Mouse (Mus musculus) embryo, embryonic 11.5 days (tissue): ENCODE measurements around the gene Rangap1.
A peak's percentile ranks its signal among the peaks of the same experiment; 100 is the strongest.
"Not testable (repeated sequence)": the region's sequence is repeated elsewhere in the genome, so short reads cannot be mapped to it uniquely, and the experiment has no call there.

Experiments
- DNase-seq: peaks from one replicate; pipeline ENCODE4 v3.0.0-alpha.2; 2012; ENCODE audit warnings: low read depth, low spot score

Gene Rangap1

GRCm38 (mm10) chr15:81742368-81742767 lies 3.0 kb downstream of the Rangap1 start:
- not testable (repeated sequence) for DNase-seq

- no peak for DNase-seq
Observed at GRCm38 (mm10) chr15:81739924-81740323, 5.4 kb downstream of the Rangap1 start.

- no peak for DNase-seq
Observed at GRCm38 (mm10) chr15:81739296-81739695, 6.0 kb downstream of the Rangap1 start.

GRCm38 (mm10) chr15:81735075-81735474 lies 10.3 kb downstream of the Rangap1 start:
- DNase-seq = no peak

GRCm38 (mm10) chr15:81729792-81730635 lies 15.3 kb downstream of the Rangap1 start:
- peak; percentile 95 for DNase-seq

GRCm38 (mm10) chr15:81729241-81729791 lies 16.0 kb downstream of the Rangap1 start:
- no peak for DNase-seq

GRCm38 (mm10) chr15:81725965-81726364 lies 19.4 kb downstream of the Rangap1 start:
- DNase-seq = no peak

- no peak for DNase-seq
Observed at GRCm38 (mm10) chr15:81723653-81724052, 21.7 kb downstream of the Rangap1 start.

- no peak for DNase-seq
Observed at GRCm38 (mm10) chr15:81722361-81722760, 23.0 kb downstream of the Rangap1 start.

GRCm38 (mm10) chr15:81719139-81719531 lies 26.2 kb downstream of the Rangap1 start:
- DNase-seq = no peak

GRCm38 (mm10) chr15:81718336-81719138 lies 26.8 kb downstream of the Rangap1 start:
- DNase-seq = no peak

GRCm38 (mm10) chr15:81713742-81714141 lies 31.6 kb downstream of the Rangap1 start:
- DNase-seq = no peak

- DNase-seq = no peak
Observed at GRCm38 (mm10) chr15:81710801-81711200, 34.5 kb downstream of the Rangap1 start.

- no peak for DNase-seq
Observed at GRCm38 (mm10) chr15:81709686-81710085, 35.6 kb downstream of the Rangap1 start.

GRCm38 (mm10) chr15:81708991-81709390 lies 36.3 kb downstream of the Rangap1 start:
- no peak for DNase-seq

- no peak for DNase-seq
Observed at GRCm38 (mm10) chr15:81703094-81703489, 42.2 kb downstream of the Rangap1 start.

- no peak for DNase-seq
Observed at GRCm38 (mm10) chr15:81702306-81703093, 42.8 kb downstream of the Rangap1 start.

GRCm38 (mm10) chr15:81701350-81701749 lies 44.0 kb downstream of the Rangap1 start:
- not testable (repeated sequence) for DNase-seq

GRCm38 (mm10) chr15:81700601-81701000 lies 44.7 kb downstream of the Rangap1 start:
- no peak for DNase-seq

GRCm38 (mm10) chr15:81700161-81700560 lies 45.2 kb downstream of the Rangap1 start:
- no peak for DNase-seq

- no peak for DNase-seq
Observed at GRCm38 (mm10) chr15:81698532-81698931, 46.8 kb downstream of the Rangap1 start.
